Mouse (Mus musculus) WW6 (cell line): ENCODE data around the gene Dgkh.
"Not testable (repeated sequence)": the region's sequence is repeated elsewhere in the genome, so short reads cannot be mapped to it uniquely, and the experiment has no call there.

Experiments used
- DNase-seq: peaks from one replicate; pipeline ENCODE4 v3.0.0-alpha.2; 2013; ENCODE audit warnings: low read depth, low spot score

Dgkh gene

DNA sequence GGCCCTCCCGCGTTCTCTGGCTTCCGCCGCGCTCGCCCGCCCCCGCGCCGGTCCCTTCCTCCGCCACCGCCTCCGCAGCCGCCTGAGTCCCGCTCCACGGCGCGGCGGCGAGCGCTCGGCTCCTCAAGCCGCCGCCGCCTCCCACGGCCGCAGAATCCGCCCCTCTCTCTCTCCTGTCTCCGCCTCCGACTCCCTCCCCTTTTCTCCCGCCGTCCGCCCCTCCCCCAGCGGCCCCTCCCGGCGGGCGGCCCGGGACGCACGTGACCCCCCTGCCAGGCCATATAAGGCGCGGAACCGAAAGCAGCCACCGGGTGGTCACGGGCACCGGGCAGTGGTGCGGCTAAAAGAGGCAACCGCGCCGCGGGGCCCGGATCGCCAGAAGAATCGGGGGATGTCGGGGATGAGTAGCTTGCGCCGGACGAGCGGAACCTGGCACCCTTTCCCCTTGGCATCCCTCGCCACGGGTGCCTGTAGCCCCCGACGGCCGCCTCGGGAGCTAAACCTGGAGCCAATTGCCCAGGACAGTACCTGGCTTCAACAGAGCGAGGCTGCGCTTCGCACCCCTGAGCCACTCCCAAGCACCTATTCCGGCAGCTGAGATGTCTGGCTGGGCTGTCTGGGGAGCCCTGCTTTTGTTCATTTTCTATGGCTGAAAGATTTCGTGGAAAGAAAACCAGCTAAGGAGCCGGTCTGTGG lies at the start of gene Dgkh:
Gene Dgkh, minus strand, starts transcription at position 160 of the 696 bp plus-strand sequence.
- DNase-seq = no peak

DNA sequence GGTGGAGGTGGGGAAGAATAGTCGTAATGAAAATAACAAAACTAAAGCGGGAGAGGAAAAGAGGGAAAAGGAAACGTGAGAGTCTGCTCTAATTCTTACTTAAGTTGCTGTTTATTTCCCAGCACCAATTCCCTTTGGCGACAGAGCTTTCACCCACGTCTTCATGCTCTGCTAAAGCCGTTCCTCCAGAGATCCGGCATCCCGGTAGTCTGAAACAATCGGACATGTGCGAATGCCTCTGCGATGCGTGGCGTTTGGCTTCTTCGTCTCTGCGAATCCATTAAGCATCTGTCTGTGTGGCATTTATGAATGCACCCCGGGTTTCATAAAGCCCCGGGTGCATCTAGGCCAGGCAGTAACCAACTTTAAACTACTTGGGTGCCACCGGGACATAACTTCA lies 44.6 kb upstream of the Dgkh start:
- no peak for DNase-seq

DNA sequence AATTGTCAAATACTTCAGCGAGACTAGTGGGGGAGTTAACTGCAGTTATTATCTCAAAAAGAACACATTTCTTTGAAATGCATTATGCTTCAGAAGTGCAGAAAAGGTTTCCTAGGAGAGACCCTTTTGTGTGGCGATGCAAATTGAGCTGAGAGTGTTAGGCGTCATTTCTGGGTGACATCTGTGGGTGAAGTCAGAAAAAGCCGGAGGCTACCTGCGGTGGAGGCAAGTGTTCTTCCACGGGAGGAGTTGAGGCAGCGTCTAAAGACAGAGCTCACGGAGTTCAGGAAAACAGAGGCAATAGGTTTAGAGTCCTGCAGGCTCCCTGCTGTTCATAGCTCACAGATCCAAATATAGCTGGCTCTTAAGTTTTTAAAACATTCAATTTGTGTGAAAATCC lies 44.1 kb upstream of the Dgkh start:
- DNase-seq = no peak

DNA sequence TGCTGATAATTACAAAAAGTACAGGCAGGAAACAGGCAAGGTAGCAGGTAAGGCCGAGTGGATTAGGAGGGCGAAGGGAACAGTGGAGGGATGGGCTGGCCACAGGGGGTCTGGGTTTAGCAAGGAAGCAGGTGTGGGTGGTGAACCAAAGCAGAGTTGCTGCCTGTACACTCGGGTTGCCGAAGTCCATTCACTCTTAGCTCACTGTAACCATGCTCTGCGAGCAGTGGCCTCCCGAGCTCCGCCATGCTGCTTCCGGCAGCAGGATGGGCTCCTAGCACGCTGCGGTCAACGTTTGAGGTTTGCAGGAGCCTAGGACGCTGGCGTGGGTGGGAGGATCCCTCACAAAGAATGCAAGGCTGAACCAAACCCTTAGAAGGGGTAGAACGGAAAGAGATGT lies 43.1 kb upstream of the Dgkh start:
- peak; percentile 20 for DNase-seq

DNA sequence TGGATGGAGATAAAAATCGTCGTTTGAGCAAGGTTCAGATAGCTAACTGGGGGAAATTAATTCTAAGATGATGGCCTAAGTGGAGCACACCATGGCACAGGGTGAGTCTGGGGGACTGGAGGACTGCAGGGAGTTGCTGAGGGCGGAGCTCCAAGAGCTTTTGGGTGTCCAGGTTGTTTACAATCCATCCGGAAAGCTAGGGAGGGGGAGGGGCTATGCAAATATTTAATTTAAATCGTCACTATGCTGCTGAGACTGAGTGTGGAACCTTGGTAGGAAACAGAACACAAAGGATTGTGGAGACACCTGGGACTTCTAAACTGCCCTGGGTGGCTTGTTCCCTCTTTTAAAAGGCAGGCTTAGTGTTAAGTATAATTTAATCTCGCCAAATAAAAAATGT lies 42.6 kb upstream of the Dgkh start:
- no peak for DNase-seq

DNA sequence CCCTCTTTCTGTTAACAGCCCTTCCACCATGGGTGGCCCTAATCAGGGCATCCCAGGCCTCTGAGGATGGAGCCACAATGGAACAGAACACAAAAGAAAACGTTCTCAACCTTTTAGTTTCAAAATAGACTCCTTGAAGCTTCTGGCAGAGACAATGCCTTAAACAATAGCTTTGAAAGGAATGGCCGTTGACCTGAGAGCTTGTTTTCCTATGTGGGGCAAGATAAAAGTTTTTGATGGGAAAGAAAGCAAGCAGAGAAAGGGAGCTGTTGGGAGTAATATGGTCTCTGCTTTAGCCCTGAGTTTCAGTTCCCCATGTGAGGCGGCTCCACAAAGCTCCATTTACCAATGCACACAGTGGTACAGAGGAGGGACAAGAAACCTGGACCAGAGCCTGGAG lies 37.9 kb upstream of the Dgkh start:
- DNase-seq = no peak

DNA sequence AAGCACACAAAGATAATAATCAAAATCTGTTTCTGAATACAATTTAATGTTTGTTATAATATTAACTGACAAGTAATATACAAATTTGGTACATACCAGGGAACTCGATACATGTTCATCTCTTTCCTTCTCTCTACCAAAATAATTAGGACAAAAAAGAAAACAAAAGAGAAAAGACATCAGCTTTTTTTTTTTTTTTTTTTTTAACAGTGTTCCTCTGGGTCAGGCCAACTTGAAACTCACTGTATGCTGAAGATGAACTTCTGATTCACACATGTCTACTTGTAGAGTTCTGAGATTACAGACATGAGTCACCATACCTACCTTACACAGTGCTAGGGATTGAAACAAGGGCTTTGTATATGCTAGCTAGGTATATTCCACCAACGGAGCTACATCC lies 28.5 kb upstream of the Dgkh start:
- DNase-seq = no peak

DNA sequence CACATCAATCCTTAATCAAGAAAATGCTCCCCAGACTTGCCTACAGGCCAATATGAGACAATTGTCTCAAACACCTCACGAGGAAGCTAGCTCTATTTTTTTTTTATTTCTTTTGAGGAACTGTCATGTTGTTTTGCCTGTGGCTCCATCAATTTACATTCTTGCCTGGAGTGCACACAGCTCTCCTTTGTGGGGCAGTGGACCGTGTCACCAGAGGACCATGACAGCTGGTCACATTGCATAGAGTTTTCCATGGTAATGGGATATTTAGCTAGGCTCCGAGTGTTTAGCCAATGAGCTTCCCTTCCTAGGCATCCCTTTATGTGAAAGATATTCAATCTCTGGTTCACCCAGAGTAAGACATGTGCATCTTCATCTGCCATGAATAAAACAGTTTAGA lies 26.9 kb upstream of the Dgkh start:
- DNase-seq = no peak

DNA sequence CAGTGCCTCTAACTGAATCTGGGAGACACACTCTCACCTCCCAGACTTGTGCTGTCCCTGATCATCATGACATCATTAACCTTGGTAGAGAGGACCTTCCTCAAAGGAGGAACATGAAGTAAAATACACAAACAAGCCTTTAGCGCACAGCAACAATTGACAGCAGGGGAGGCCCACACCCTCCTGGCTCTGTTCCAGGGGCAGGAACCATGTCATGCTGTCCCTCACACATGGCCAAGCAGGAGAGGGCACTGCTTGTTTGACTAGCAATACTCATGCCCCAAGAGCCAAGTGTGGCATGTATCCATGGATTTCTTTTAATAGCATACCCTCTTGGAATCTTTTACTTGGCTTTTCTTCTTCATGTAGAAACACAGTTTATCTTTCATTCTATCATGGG lies 22.7 kb upstream of the Dgkh start:
- DNase-seq = no peak

DNA sequence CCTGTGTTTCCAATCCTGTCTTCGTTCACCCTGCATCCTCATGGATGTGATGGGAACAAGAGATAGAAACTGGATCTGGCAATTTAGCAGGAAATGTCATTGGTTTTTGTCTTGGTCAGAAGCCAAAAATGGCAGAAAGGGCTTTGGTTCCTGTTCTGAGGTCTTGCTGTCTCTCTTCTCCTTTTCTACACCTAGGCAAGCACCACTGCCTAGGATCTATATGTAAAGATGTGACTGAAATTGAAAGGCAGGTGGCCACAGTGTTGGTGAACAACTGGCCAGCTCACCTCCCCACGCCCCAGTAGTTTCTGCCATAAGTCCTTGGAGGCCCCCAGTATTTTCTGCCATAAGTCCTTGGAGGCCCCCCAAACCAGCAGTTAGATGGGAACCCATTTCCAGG lies 16.1 kb upstream of the Dgkh start:
- no peak for DNase-seq

DNA sequence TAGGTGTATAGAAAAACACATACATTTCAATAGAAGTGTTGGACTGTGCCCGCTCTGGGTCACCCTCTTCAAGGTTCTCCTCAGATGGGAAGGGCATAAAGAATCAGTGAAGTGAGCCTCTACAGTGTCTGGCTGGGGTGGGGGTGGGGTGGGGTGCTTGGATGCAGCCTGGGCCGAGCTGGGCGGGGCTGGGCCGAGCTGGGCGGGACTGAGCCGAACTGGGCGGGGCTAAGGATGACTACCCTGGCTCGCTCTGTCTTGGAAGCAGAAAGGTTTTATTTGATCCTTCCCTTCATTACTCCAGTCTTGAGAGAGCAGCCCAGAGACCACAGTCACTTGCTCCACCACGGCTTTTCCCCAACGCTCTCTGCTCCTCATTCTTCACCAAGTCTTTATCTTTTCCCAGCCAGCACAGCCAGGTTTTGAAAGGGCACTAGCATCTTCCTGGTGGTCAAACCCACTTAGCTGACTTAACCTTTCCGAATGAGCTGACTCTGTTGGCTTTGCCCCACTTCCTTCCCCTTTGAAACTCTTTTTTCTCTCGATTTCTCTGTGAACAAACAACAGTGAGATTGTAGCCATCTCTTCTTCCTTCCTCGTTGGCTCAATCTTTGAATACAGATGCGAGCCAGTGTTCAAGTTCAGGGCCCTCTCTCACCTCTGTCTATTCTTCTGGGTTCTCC lies 15.5 kb upstream of the Dgkh start:
- no peak for DNase-seq

DNA sequence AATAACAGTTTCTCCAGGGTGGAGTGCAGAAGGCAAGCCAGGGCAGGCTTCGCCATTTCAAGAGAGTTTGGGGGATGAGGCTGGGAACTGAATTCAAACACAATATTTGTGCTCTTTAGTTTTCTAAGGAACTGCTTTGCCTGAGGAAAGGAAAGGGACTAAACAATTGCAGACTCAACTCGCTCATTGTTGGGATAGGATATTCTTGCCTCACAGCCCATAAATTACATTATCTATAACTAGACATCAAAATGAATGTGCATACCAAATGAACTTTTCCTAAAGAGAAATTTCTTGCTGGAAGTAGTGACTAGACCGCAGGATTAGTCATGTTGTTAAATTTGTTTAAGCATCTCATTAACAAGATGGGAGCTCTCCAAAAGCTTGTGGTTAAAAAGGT lies 14.9 kb upstream of the Dgkh start:
- DNase-seq = no peak

DNA sequence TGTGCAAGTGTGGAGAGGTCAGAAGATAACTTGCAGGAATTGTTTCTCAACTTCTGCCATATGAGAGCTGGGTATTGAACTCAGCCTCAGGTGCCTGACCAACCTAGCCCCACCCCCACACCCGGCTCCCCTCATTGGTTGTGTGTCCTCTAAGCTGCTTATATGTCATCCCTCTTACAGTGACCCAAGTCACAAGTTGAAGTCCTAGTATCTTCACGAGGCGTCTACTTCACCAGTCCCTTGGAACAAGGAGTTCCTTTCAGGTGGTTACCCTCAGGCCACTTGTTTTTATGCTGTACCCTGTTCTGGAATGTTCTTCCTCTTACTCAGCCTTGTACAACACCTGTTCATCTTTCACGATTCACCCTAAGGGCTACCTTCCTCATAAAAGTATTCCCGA lies 2.0 kb upstream of the Dgkh start:
- DNase-seq = no peak

DNA sequence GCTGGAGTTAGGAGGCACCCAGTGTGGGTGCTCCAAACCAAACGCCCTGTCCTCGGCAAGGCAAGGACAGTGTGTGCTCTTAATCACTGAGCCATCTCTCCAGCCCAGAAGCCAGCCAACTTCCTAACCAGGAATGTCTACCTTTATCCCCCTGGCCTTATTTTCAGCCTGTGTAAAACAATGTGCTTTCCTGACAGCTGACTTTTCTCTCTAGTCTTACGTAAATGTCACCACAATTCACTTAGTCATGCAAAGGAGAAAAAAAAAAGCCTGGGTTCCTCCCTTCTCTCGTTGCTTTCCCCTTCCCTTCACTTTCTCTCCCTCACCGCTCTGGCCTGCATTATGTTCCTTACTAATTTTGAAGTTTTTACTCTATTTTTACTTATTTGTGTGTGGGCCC lies 1.6 kb upstream of the Dgkh start:
- not testable (repeated sequence) for DNase-seq

DNA sequence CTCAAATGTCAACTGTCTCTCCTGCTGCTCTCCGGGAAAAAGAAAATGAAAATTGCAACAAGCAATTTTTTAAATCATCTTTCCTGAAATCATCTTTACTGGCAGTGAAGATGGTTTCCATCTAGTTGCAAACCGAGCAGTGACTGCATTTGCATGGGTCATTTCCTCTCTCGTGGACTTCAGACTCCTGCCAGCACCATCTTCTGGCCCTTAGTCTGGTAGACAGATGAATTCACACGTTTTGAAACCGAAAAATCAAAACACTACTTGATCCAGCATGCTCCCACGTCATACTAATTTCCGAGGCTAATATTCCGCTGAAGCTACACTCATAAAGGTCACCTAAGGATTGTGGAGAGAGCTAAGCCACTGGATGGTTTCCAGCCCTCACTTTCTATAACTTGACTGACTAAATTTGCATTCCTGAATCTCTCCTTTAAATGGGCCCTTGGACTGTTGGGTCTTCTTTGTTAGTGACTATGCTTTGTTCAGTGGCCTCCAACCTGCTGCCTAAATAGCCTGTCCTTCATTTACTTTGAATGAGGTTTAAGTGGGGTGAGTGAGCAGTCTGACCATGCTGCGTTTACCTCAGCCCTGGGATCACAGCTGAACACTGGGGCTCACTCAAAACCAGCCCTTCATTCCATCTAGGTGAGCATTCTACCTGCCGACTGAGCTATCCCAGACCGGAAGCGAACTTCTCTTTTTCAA lies 945 bp upstream of the Dgkh start:
- DNase-seq = no peak

DNA sequence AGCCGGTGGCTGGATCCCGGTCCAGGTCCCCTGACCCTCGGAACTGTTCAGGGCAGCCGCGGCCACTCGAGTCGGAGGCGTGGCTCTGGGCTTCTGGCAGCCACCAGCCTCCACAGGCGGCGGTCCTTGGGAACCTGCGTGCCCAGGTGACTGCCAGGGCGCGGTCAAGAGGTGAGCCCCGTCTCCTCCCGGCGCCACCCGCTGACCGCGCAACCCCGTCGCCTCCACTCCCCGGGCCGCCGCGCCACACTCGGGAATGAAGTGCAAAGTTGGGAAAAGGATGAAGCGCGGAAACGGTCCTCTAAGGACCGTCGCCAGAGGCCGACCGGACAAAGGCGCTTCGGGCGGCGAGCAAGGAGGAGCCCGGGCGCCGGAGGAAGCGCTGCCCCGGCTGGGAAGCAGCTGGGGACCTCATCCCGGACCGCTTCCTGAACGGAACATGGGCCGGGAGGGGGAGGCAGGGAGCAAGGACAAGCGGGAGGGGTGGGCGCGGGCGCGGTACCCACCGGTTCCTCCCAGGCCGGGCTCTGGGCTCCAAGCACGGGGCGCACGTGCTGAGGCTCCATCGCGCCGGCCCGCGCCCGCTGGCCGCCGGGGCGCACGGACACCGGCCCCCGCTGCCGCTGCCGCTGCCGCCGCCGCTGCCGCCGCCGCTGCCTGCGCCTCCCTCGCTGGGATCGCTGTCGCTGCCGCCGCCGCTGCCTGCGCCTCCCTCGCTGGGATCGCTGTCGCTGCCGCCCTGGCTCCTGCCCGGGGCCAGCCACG lies 542 bp downstream of the Dgkh start:
- DNase-seq = no peak

DNA sequence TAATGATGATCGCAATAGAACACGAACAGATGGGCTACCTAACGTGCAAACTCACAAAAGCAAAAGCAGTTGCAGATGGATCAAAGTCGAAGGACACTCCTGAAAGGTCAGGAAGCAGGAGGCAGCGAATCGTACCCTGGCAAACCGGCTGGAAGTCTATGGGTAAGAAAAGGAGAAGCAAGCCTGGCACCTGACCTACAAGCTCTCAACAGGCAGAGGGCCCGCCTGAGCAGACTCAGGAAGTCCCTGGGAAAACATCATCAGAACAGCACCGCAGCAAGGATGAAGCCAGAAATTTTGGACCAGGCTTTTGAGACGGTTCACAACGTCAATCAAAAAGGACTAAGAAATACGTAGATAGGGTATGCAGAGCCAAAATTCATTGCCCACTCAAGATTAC lies 1.3 kb downstream of the Dgkh start:
- no peak for DNase-seq

DNA sequence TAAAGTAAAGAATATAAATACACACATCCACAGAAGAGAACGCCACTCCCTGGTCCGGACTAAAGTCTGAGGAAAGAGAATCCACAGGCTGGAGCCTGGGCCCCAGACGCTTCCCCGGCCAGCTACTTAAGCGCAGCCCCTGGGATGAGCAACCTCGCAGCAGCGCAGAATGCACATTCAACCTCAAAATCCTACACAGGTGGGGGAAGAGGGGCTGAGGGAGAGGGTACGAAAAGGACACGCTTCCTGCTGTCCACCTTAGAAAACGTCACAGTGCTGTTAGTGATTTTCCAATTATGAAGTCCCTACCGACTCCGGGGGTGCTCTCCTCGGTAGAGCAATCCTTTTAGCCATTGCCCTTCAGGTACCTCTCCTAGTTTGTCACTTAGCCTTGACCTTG lies 6.6 kb downstream of the Dgkh start:
- DNase-seq = no peak

DNA sequence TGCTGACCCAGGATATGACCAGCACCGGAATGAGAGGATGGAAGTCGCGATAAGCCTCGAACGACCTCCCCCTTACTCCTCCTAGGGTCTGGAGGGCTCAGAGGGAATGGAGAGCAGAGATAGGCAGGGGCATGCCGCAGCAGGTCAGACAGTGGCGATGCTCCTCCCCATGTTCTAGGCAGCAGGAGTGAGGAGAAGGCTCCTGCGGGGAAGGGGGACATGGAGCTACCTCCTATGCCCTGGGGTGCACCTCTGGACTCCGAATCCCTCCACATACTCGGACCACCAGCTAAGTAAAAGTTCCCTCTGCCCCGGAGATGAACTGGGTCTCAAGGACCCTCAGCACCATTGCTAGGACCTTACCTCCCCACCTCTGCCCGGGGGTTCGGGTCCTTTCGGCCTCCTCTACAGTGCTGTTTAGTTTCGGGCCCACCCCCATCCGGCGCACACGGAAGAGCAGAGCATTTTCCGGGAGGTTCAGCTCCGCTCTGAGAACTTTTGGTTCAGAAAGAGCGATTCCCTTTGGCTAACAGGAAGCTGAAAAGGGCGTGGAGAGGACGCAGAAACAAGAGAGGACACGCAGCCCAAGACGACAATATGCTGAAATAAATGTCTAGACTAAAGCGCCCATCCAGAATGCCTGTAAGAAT lies 7.1 kb downstream of the Dgkh start:
- no peak for DNase-seq

DNA sequence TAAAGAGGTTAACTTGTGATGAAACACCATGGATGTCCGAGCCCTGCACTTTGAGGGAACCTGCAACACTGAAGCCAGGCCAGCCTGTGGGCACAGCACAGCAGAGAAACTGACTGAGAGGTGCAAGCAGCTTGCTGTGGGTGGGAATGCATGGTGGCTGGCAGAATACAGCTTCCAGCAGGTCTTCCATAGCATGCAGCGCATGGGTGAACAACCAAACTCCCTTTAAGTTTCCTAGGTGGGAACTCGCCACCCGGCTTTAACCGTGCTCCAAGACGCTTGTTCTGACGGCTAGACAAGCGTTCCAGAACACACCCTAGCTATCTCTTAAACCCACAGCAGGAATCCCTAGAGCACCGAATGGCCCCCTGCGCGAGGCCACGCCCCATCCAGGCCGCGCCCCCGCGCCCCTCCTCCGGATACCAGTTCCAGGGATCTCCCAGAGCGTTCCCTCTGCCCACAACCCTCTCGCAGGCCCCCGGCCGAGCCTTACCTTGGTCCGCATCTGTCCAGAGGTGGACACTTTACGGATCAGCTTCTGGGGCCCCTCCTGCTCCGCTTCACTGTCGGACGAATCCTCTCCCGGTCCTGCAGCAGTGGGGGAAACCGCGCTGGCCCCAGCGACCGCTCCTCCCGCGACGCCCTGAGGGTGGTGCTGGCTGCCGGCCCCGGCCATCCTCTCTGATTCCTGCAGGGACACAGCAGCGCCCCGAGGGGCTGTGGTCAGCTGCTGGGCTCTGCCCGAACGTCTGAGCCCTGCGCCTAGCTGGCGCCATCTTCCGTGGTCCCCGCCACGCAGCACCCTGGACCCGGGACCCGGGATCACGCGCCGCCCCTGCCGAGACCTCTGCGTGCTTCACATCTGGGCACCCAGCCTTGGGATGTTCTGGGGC lies 7.9 kb downstream of the Dgkh start:
- DNase-seq = peak; percentile 55

DNA sequence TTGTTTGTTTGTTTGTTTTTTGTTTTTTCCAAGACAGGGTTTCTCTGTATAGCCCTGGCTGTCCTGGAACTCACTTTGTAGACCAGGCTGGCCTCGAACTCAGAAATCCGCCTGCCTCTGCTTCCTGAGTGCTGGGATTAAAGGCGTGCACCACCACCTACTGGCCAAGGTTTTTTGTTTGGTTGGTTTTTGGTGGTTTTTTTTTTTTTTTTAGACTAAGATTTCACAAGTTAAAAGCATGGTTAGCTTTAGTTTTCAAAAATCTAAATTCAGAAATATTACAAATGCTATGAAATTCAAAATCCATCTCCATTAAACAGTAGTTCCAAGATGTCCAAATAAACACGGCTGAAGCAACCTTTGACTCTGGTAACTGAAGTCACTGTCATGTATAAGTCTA lies 8.9 kb downstream of the Dgkh start:
- not testable (repeated sequence) for DNase-seq
